Mouse (Mus musculus): Measurements from ENCODE around the gene Zmynd15. TPM values are rescaled to one million over a fixed set of nuclear protein-coding genes. Genes with fewer than 3 reads are reported as not detected.

The Zmynd15 gene
- total and polyA plus RNA-seq, 3 experiments, result 1.3 to 3.8 (median 2.9) TPM

GRCm38 (mm10) chr11:70450926-70451325 is 8.3 kb upstream of the Zmynd15 start:
- Histone ChIP-seq H3K4me1 (ENCODE audit: control insufficient read depth, insufficient read depth, low read length) (no peaks in the 10 kb centered on the region), H3K79me2 (replicated peaks; ENCODE audit: control insufficient read depth, insufficient read depth, low read length) (no peaks in the 10 kb centered on the region), H3K9ac (ENCODE audit: low read depth, low read length) (no peak overlapping the region), H3K27me3 (ENCODE audit: control insufficient read depth, insufficient read depth, low read length) (no peaks in the 10 kb centered on the region), H3K27ac (no peak overlapping the region), H3K4me3 (no peak overlapping the region), H3K36me3 (ENCODE audit: control insufficient read depth, insufficient read depth, low read length) (no peaks in the 10 kb centered on the region; the same call in 1 of the 2 replicates)
- DNase-seq, result no peak
- WGBS, result 79% methylated on average over 2 of the region's 2 CpGs
- intact Hi-C loops (cut with DNase I), result loop anchor here (10.0 kb wide), 1 partner anchor 154 kb away; no protein-coding TSS in a partner anchor
- no peak for TF ChIP-seq POLR2A (IDR thresholded peaks at IDR 0.05; ENCODE audit: insufficient read depth, low read depth, low read length)
- TF ChIP-seq EP300 (IDR thresholded peaks at IDR 0.05; ENCODE audit: insufficient read depth, low read depth, low read length), result no peak
- no peak for TF ChIP-seq CTCF (IDR thresholded peaks at IDR 0.05)

- peak; percentile 95 to 98 for DNase-seq
- TF ChIP-seq EP300 (IDR thresholded peaks at IDR 0.05; ENCODE audit: insufficient read depth, low read depth, low read length) (peak; percentile 76), CTCF (IDR thresholded peaks at IDR 0.05) (peak; percentile 95), POLR2A (IDR thresholded peaks at IDR 0.05; ENCODE audit: insufficient read depth, low read depth, low read length) (peak; percentile 94)
- intact Hi-C loops (cut with DNase I), result loop anchor here (1.0 to 10.0 kb wide), 3 partner anchors 48 to 153 kb away; no protein-coding TSS in a partner anchor
- peak within 1 kb of the TSS; percentile 83 for H3K4me3 ChIP-seq
- peak within 1 kb of the TSS; percentile 98 for H3K27ac ChIP-seq
- peak within 1 kb of the TSS; percentile 81 for H3K9ac ChIP-seq (ENCODE audit: low read depth, low read length)
- no peaks in the 10 kb centered on the region for H3K4me1 ChIP-seq (ENCODE audit: control insufficient read depth, insufficient read depth, low read length)
- H3K36me3 ChIP-seq (ENCODE audit: control insufficient read depth, insufficient read depth, low read length), result no peaks in the 10 kb centered on the region; the same call in 1 of the 2 replicates
- H3K27me3 ChIP-seq (ENCODE audit: control insufficient read depth, insufficient read depth, low read length), result no peaks in the 10 kb centered on the region
- under 1% methylated on average over 46 of the region's 46 CpGs for WGBS
- no peaks in the 10 kb centered on the region for H3K79me2 ChIP-seq (replicated peaks; ENCODE audit: control insufficient read depth, insufficient read depth, low read length)
Observed at GRCm38 (mm10) chr11:70451797-70452498, 7.3 kb upstream of the Zmynd15 start, which contains the start of gene Med11. Med11 (plus strand) TSS chr11:70451919.

- no peaks in the 10 kb centered on the region for H3K27me3 ChIP-seq (ENCODE audit: control insufficient read depth, insufficient read depth, low read length)
- no peaks in the 10 kb centered on the region; the same call in 1 of the 2 replicates for H3K36me3 ChIP-seq (ENCODE audit: control insufficient read depth, insufficient read depth, low read length)
- peak in 1 of 2 experiments; percentile 56 for DNase-seq
- H3K4me3 ChIP-seq, result no peak overlapping the region
- no peaks in the 10 kb centered on the region for H3K79me2 ChIP-seq (replicated peaks; ENCODE audit: control insufficient read depth, insufficient read depth, low read length)
- H3K27ac ChIP-seq, result no peak overlapping the region
- 75% methylated on average over 9 of the region's 9 CpGs for WGBS
- H3K9ac ChIP-seq (ENCODE audit: low read depth, low read length), result no peak overlapping the region
- TF ChIP-seq POLR2A (IDR thresholded peaks at IDR 0.05; ENCODE audit: insufficient read depth, low read depth, low read length), result no peak
- intact Hi-C loops (cut with DNase I), result loop anchor here (10.0 kb wide), 1 partner anchor 151 kb away; no protein-coding TSS in a partner anchor
- H3K4me1 ChIP-seq (ENCODE audit: control insufficient read depth, insufficient read depth, low read length), result peaks cover under 1% of the 10 kb centered on the region; the same call in 1 of the 2 replicates
Observed at GRCm38 (mm10) chr11:70453261-70454044, 5.8 kb upstream of the Zmynd15 start.

GRCm38 (mm10) chr11:70459601-70460101 is 418 bp downstream of the Zmynd15 start, which contains the start of gene Cxcl16:
Cxcl16 (minus strand) TSS chr11:70459984.
- Histone ChIP-seq H3K79me2 (replicated peaks; ENCODE audit: control insufficient read depth, insufficient read depth, low read length) (no peaks in the 10 kb centered on the region), H3K36me3 (ENCODE audit: control insufficient read depth, insufficient read depth, low read length) (no peaks in the 10 kb centered on the region), H3K27me3 (ENCODE audit: control insufficient read depth, insufficient read depth, low read length) (no peaks in the 10 kb centered on the region), H3K27ac (peak within 1 kb of the TSS; percentile 84), H3K4me1 (ENCODE audit: control insufficient read depth, insufficient read depth, low read length) (peaks cover 4% of the 10 kb centered on the region), H3K9ac (ENCODE audit: low read depth, low read length) (peak within 1 kb of the TSS; percentile 79), H3K4me3 (peak within 1 kb of the TSS; percentile 67)
- WGBS, result 3% methylated on average over 30 of the region's 30 CpGs
- DNase-seq, result peak; percentile 83
- intact Hi-C loops (cut with DNase I), result loop anchor here (10.0 kb wide), 1 partner anchor 145 kb away; no protein-coding TSS in a partner anchor
- TF ChIP-seq POLR2A (IDR thresholded peaks at IDR 0.05; ENCODE audit: insufficient read depth, low read depth, low read length) (peak; percentile 46; the same call in 1 of the 2 replicates), CTCF (IDR thresholded peaks at IDR 0.05) (no peak)

- TF ChIP-seq POLR2A (IDR thresholded peaks at IDR 0.05; ENCODE audit: insufficient read depth, low read depth, low read length) (no peak), CTCF (IDR thresholded peaks at IDR 0.05) (no peak), EP300 (IDR thresholded peaks at IDR 0.05; ENCODE audit: insufficient read depth, low read depth, low read length) (no peak)
- no peak overlapping the region for H3K27ac ChIP-seq
- no peak for DNase-seq
- H3K4me1 ChIP-seq (ENCODE audit: control insufficient read depth, insufficient read depth, low read length), result peaks cover 4% of the 10 kb centered on the region
- 84% methylated on average over 5 of the region's 5 CpGs for WGBS
- H3K9ac ChIP-seq (ENCODE audit: low read depth, low read length), result no peak overlapping the region
- H3K36me3 ChIP-seq (ENCODE audit: control insufficient read depth, insufficient read depth, low read length), result peaks cover 3% of the 10 kb centered on the region
- intact Hi-C loops (cut with DNase I), result no loop called here
- no peaks in the 10 kb centered on the region for H3K27me3 ChIP-seq (ENCODE audit: control insufficient read depth, insufficient read depth, low read length)
- no peak overlapping the region for H3K4me3 ChIP-seq
- no peaks in the 10 kb centered on the region for H3K79me2 ChIP-seq (replicated peaks; ENCODE audit: control insufficient read depth, insufficient read depth, low read length)
Observed at GRCm38 (mm10) chr11:70463970-70464369, 4.7 kb downstream of the Zmynd15 start.
